Mouse (Mus musculus) hindbrain, embryonic 14.5 days (tissue): Measurements from ENCODE around the gene Fam129a. TPM values are rescaled to one million over a fixed set of nuclear protein-coding genes. Genes with fewer than 3 reads are reported as not detected.
A peak's percentile ranks its signal among the peaks of the same experiment; 100 is the strongest.

Source experiments
- ATAC-seq: fragments of 200-750 bp; cut with Nextera tagmentation; 2 replicates; pipeline ENCODE4 v1.8.0; 2017; ENCODE audit warnings: moderate number of reproducible peaks, mild to moderate bottlenecking, moderate TSS enrichment, moderate library complexity; ENCODE audit not compliant: low FRiP score
- DNase-seq: peaks from one replicate; pipeline ENCODE4 v3.0.0-alpha.2; 2015; ENCODE audit warnings: low spot score
- H3K27ac ChIP-seq: fragments of 300-500 bp; sonication (generic); 2 replicates; pipeline ENCODE4 v1.5.1; 2014; ENCODE audit warnings: mild to moderate bottlenecking, moderate library complexity
- H3K27me3 ChIP-seq: fragments of 300-500 bp; sonication (generic); 2 replicates; pipeline ENCODE4 v1.6.1; 2014; ENCODE audit warnings: mild to moderate bottlenecking, low read length, mixed read lengths; ENCODE audit not compliant: control insufficient read depth, insufficient read depth
- H3K36me3 ChIP-seq: fragments of 300-500 bp; sonication (generic); replicated peaks from 2 replicates; pipeline ENCODE4 v1.6.1; 2014; ENCODE audit not compliant: control insufficient read depth, insufficient read depth
- H3K4me1 ChIP-seq: fragments of 300-500 bp; sonication (generic); replicated peaks from 2 replicates; pipeline ENCODE4 v1.6.1; 2014; ENCODE audit warnings: antibody characterized with exemption, low read length, mixed read lengths; ENCODE audit not compliant: control insufficient read depth, insufficient read depth
- H3K4me2 ChIP-seq: fragments of 300-500 bp; sonication (generic); replicated peaks from 2 replicates; pipeline ENCODE4 v1.6.1; 2014; ENCODE audit warnings: mild to moderate bottlenecking, moderate library complexity
- H3K4me3 ChIP-seq: fragments of 300-500 bp; sonication (generic); replicated peaks from 2 replicates; pipeline ENCODE4 v1.5.1; 2014; ENCODE audit warnings: mild to moderate bottlenecking, low read length
- H3K9ac ChIP-seq: fragments of 300-500 bp; sonication (generic); 2 replicates; pipeline ENCODE4 v1.6.1; 2014
- H3K9me3 ChIP-seq: fragments of 300-500 bp; sonication (generic); 2 replicates; pipeline ENCODE4 v1.6.1; 2016; ENCODE audit warnings: low read length; ENCODE audit not compliant: control insufficient read depth
- WGBS: fragments of 180-500 bp; shearing (Covaris S2); extraction: QIAGEN DNeasy Blood & Tissue Kit; methylation state at CpG from one replicate; pipeline ENCODE4 v1.1.7; 2014; 5-methylcytosine and 5-hydroxymethylcytosine counted together
- polyA plus RNA-seq: library from polyadenylated mRNA; unstranded; fragments of >200 nt; fragmentation: Nextera tagmentation; extraction: Ambion mirVana; gene quantifications from 2 replicates; pipeline ENCODE4 v1.2.1, GENCODE M21; 2014

The Fam129a gene
- polyA plus RNA-seq, 1 experiment from 2014 or later = 0.99 TPM

DNA sequence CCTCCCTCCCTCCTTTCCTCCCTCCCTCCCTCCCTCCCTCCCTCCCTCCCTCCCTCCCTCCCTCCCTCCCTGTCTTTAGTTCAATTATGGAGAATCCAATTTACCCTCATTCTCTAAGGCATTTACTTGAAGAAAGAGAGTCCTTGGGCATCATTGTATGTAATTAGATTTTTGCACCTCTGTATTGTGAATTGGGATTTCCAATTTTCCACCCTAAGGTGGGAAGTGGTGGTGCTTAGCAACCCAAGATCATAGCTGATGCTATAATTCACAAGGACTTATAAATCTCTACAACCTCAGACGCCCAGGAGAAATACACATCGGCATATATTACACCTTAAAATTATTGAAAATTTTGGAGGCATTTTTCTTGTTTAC lies 59.3 kb downstream of the Fam129a start:
- no peak overlapping the region for H3K4me2 ChIP-seq
- no peaks in the 10 kb centered on the region for H3K27me3 ChIP-seq
- H3K27ac ChIP-seq = peak overlapping the region; percentile 62; the same call in 1 of the 2 replicates
- H3K4me1 ChIP-seq = peaks cover 24% of the 10 kb centered on the region
- DNase-seq (peak; percentile 33), ATAC-seq (peak; percentile 58)
- no peak overlapping the region for H3K9ac ChIP-seq
- H3K4me3 ChIP-seq = no peak overlapping the region
- H3K36me3 ChIP-seq = no peaks in the 10 kb centered on the region
- 53% methylated on average over 2 of the region's 2 CpGs for WGBS
- H3K9me3 ChIP-seq = no peaks in the 10 kb centered on the region

DNA sequence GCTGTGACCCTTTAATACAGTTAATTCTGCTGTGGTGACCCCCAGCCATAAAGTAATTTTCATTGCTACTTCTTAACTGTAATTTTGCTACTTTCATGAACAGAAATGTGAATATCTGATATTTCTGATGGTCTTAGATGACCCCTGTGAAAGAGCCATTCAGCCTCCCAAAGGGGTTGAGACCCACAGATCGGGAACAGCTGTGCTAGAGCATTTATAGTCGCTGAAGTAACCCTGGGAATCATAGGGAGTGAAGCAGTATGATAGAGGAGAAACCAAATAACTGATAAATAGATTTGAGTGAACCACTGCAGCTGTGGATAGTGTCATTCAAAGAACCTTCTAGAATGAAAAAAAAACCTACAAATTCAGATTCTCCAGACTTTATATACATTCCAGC lies 60.1 kb downstream of the Fam129a start:
- no peaks in the 10 kb centered on the region for H3K36me3 ChIP-seq
- WGBS = 39% methylated on average over 2 of the region's 2 CpGs
- no peak for DNase-seq
- H3K27ac ChIP-seq = no peak overlapping the region; the same call in 1 of the 2 replicates
- no peak for ATAC-seq
- H3K4me2 ChIP-seq = no peak overlapping the region
- peaks cover 24% of the 10 kb centered on the region for H3K4me1 ChIP-seq
- no peak overlapping the region for H3K4me3 ChIP-seq
- no peaks in the 10 kb centered on the region for H3K27me3 ChIP-seq
- no peak overlapping the region for H3K9ac ChIP-seq
- H3K9me3 ChIP-seq = no peaks in the 10 kb centered on the region

DNA sequence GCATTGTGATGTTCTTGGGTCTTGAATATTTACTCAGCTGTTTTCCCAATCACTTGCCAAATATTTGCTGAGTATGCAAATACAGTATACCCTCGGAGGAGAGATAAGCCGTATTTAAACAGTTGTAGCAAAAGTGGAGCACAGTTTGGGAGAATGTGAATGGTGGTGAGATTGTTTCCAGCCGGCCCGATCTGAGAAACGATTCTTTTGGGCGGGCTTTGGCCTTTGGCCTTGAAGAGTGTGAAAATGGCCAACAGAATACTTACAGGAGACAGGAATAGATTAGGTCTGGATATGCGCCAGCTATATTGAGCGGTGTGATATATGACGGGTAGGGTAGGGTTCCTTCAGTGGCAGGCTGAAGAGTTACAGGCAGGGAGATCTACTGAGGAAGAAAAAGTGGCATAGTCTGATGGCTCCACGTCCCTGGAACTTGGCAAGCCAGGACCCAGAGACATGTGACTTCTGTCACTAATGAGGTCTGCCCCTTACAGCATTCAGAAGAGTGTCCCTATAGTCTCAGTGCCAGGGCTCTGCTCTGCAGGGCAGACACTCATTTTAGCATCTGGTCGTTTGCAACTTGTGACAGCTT lies 60.8 kb downstream of the Fam129a start:
- no peaks in the 10 kb centered on the region for H3K27me3 ChIP-seq
- H3K9me3 ChIP-seq = no peaks in the 10 kb centered on the region
- H3K4me1 ChIP-seq = peaks cover 19% of the 10 kb centered on the region
- no peaks in the 10 kb centered on the region for H3K36me3 ChIP-seq
- no peak overlapping the region for H3K9ac ChIP-seq
- H3K27ac ChIP-seq = no peak overlapping the region
- no peak overlapping the region for H3K4me2 ChIP-seq
- WGBS = 61% methylated on average over 11 of the region's 11 CpGs
- DNase-seq = peak; percentile 35
- no peak overlapping the region for H3K4me3 ChIP-seq
- peak; percentile 84 for ATAC-seq

DNA sequence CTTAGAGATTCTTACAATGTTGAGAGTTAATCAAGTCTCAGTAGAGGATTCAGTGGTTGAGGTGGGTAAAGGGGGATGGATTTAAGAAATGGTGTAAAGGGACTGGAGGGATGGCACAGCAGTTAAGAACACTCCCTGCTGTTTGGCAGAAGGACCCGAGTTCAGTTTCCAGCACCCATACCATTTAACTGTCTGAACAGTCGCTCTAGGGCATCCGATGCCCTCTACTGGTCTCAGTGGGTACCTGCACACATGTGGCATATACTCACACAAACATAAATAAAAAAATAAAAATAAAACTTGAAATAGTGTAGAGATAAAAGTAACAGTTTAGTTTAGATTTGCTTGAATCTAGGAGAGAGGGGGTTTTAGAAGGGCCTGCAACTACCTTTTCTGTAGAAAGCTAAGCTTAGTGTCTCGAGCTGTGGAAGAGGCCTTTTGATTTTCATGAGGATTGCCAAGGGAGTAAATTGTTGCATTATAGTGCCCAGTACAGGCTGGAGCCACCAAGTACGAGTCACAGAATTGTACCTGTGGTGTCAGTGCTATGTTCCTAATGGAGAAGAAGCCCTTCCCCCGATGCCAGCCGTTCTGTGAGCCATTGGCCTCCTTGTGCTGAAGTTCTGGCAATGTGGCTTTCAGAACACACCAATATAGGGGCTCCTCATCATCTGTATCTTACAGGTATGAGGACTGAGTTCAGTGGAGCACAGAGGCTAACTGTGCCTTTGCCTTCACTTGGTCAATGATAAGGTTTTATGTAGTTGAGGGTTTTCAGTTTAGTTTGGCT lies 61.8 kb downstream of the Fam129a start:
- H3K27ac ChIP-seq = no peak overlapping the region
- H3K4me3 ChIP-seq = no peak overlapping the region
- H3K36me3 ChIP-seq = no peaks in the 10 kb centered on the region
- H3K9me3 ChIP-seq = no peaks in the 10 kb centered on the region
- 96% methylated on average over 7 of the region's 7 CpGs for WGBS
- DNase-seq = no peak
- no peak overlapping the region for H3K9ac ChIP-seq
- ATAC-seq = no peak
- H3K4me2 ChIP-seq = no peak overlapping the region
- peaks cover 17% of the 10 kb centered on the region for H3K4me1 ChIP-seq
- H3K27me3 ChIP-seq = no peaks in the 10 kb centered on the region

DNA sequence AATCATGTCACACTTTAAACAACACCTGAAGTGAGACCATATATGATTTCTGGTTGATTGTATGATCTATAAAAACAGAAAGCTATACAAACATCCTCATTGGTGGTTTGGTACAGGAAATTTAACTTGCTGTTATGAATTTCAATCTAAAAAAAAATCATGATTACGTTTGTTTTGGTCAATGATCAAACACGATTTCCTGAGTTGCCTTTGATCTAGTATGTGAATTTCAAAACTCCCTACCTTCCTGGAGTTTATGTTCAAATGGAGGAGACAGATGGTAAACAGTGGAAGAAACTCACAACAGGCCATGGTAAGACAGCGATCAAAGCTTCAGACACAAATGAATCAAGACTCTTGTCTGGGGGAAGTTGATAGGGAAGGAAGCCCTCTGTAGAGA lies 65.7 kb downstream of the Fam129a start:
- no peak for ATAC-seq
- no peaks in the 10 kb centered on the region for H3K9me3 ChIP-seq
- H3K4me2 ChIP-seq = no peak overlapping the region
- no peak for DNase-seq
- no peak overlapping the region for H3K9ac ChIP-seq
- peaks cover 4% of the 10 kb centered on the region for H3K4me1 ChIP-seq
- no peaks in the 10 kb centered on the region for H3K27me3 ChIP-seq
- 90% methylated on average over 3 of the region's 3 CpGs for WGBS
- H3K36me3 ChIP-seq = no peaks in the 10 kb centered on the region
- no peak overlapping the region for H3K4me3 ChIP-seq
- no peak overlapping the region for H3K27ac ChIP-seq

DNA sequence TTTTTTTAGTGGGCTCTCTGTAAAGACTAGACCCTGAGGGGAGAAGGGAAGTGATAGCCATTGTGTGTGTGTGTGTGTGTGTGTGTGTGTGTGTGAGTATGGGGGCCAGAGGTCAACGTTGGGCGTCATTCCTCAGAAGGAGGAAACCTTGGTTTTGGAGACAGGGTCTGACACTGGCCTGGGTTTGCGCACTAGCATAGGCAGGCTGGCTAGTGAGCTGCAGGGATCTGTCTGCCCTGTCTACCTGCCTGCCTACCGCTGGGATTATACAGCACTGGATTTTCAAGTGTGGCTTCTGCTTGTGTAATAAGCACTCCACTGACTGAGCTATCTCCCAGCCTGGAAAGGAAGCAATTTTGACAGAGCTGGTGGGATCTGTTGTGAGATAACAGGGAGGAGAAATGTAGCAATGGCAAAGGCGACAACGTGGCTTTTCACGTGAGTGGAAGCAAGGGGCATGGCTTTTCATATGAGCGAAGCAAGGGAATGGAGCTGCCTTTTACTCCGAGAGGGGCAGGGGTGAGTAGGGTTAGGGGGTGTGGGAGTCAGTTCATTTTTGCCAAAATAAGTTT lies 66.5 kb downstream of the Fam129a start:
- no peaks in the 10 kb centered on the region for H3K27me3 ChIP-seq

DNA sequence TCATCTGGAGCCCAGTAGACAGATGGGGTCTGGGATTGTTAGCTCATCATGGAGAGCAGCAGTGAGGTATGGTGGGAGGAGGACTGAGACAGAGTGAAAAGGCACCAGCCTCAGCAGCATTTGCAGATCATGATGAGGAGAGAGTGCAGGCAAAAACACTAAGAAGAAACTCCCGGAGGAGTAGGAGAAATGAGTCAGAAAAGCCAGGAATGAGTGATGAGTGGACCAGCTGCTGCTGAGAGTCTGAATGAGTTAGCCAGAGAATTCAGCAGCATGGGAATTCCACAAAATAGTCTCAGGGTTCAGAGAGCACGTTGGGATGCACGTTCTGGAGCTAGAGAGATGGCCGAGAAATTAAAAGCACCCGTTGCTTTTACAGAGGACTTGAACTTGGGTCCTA lies 67.4 kb downstream of the Fam129a start:
- DNase-seq (no peak), ATAC-seq (no peak)
- Histone ChIP-seq H3K9ac (no peak overlapping the region), H3K4me3 (no peak overlapping the region), H3K36me3 (no peaks in the 10 kb centered on the region), H3K4me1 (no peaks in the 10 kb centered on the region), H3K27ac (no peak overlapping the region), H3K27me3 (no peaks in the 10 kb centered on the region), H3K9me3 (no peaks in the 10 kb centered on the region), H3K4me2 (no peak overlapping the region)
- WGBS = 89% methylated on average over 5 of the region's 5 CpGs

More for the DNA sequence above, 66.5 kb downstream of the Fam129a start:
- no peaks in the 10 kb centered on the region for H3K36me3 ChIP-seq
- H3K9me3 ChIP-seq = no peaks in the 10 kb centered on the region
- ATAC-seq (no peak), DNase-seq (no peak)
- no peaks in the 10 kb centered on the region for H3K4me1 ChIP-seq
- 92% methylated on average over 9 of the region's 9 CpGs for WGBS
- no peak overlapping the region for H3K4me3 ChIP-seq
- no peak overlapping the region for H3K9ac ChIP-seq
- no peak overlapping the region for H3K27ac ChIP-seq
- no peak overlapping the region for H3K4me2 ChIP-seq

DNA sequence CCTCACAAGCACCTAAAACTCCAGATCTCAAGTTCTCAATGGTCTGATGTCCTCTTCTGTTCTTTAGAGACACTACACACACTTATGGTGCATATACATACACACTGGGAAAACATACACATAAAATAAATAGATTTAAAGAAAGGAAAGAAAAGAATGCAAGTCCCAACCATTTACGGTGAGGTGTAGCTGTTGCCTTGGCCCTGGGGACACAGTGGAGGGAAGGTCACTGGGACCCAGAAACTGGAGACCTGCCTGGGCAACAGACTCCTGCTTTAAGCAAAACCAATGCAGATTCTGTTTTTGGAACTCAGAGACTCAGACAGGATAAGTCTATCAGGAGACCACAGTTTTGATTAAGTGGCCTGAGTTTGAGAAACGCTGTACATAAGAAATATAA lies 67.8 kb downstream of the Fam129a start:
- Histone ChIP-seq H3K9ac (no peak overlapping the region), H3K4me2 (no peak overlapping the region), H3K27me3 (no peaks in the 10 kb centered on the region), H3K27ac (no peak overlapping the region), H3K4me3 (no peak overlapping the region), H3K9me3 (no peaks in the 10 kb centered on the region), H3K36me3 (no peaks in the 10 kb centered on the region), H3K4me1 (no peaks in the 10 kb centered on the region)
- no peak for ATAC-seq
- no peak for DNase-seq
- 95% methylated on average over 2 of the region's 2 CpGs for WGBS

DNA sequence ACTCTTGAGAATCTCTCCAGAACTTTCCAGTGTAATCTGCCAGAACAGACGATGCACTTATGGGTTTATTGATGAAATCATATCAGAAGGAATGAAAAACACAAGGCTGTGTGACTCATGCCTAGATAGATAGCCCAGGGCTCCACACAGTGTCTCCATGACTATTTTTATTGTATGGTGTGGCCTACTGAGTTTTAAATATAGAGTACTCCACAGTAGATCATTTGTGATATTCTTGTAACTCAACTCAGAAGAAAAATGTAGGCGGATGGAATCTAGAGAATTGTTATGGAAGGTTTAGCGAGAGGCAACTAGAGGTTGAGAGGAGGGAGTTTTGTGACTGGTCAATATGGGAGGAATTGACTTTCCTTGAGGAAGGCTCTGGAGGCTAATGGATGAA lies 75.4 kb downstream of the Fam129a start:
- Histone ChIP-seq H3K36me3 (no peaks in the 10 kb centered on the region), H3K4me1 (no peaks in the 10 kb centered on the region), H3K9me3 (no peaks in the 10 kb centered on the region), H3K27me3 (no peaks in the 10 kb centered on the region), H3K9ac (no peak overlapping the region), H3K4me2 (no peak overlapping the region), H3K4me3 (no peak overlapping the region), H3K27ac (no peak overlapping the region)
- DNase-seq = no peak
- ATAC-seq = no peak
- 86% methylated on average over 3 of the region's 3 CpGs for WGBS
